Mouse (Mus musculus) left cerebral cortex, postnatal 36 days (tissue): ENCODE data around the gene Orm1. TPM values are rescaled to one million over a fixed set of nuclear protein-coding genes. Genes with fewer than 3 reads are reported as not detected.

ENCODE experiments used
- DNase-seq, 2 experiments: peaks; one replicate each; pipeline ENCODE4 v3.0.0; 2021 to 2022; ENCODE audit warnings: low spot score in 2 of 2, mixed read lengths in 1 of 2
- intact Hi-C: fragments of 180-260 bp; cut with DNase I; formaldehyde crosslinking; loops from one replicate; pipeline ENCODE4 v1.15.1; 2025
- total RNA-seq, 2 experiments: library from RNA; stranded (reverse); gene quantifications; 2 replicates each; pipeline ENCODE4 v1.2.3; 2021

Orm1 gene
- total RNA-seq, 2 experiments from 2014 or later: not detected

DNA sequence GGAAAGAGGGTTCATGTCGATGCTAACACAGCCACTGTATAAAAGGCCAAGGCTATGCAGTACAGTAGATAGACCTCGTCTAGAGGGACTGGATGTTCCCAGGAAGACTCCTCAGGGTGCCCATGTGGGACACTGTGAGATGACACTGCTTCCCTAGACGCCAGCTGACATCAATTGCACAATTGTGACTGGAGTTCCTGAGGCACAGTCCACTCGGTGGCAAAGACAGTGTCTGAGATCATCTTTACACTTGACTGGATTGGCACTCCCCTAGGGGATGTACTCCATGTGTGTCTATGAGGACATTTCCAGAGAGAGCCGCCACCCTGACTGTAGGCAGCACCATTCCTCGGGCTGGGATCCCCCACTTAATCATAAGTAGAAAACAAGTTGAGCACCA lies 4.2 kb downstream of the Orm1 start:
- intact Hi-C loops: no loop called here
- no peak for DNase-seq

DNA sequence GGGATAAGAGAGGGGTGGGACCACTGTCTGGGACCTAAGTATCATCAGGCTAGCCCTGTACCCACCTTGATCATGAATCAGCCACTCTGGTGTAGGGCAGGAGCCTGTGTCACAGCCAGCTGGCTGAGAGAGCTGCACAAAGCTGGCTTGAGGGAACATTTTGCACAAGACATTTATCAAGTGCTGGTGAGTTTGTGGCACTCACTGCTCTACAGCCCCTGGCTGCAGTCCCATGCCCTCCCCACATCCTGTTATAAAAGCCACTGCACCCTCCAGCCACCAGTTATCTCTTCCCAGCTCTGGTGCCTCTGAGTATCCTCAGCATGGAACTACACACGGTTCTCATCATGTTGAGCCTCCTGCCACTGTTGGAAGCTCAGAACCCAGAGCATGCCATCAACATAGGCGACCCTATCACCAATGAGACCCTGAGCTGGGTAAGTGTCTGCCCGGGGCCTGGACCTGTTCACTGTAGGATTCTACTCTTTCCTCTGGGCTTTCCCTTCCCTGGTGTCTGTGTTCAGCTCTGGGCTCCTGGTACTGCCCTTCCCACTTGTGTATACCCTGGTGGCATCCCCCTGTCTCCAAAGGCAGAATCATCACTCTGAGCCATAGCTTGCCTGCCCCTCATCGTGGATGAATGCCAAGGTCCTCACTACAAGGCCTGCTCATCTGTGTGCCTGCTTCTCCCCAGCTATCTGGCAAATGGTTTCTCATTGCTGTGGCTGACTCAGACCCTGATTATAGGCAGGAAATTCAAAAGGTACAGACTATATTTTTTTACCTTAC lies 11.7 kb downstream of the Orm1 start, which contains the start of gene Orm3:
Gene Orm3 (plus strand): TSS at position 286 of the 789 bp plus-strand sequence.
- no peak for DNase-seq
- intact Hi-C loops: no loop called here

DNA sequence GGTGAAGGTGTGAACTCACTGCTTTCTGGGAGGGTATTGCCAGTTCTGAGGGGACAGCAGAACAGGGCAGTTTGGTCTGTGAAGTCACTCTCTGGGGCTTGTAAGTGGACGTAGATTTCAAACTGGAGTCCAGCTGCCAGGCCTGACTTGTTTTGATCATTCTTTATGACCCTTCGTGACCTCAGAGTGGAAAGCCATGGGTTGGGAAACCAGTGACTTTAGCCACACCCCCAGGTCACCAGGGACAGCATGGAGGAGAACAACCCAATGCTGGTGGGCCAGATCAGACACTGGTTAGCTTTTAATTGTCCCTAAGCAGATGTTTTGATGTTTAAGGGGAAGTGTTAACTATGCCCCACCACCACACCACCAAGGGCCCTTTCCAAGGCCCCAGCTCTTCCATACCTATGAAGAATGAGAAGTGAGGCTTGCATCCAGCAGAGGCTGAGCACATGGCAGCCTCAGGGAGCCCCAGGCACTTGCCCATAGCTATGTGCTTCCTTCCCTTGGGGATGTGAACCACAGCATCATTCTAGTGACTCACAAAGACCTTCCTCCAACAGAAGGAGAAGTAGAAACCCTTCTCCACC lies 12.7 kb downstream of the Orm1 start:
- intact Hi-C loops: no loop called here
- DNase-seq: no peak

DNA sequence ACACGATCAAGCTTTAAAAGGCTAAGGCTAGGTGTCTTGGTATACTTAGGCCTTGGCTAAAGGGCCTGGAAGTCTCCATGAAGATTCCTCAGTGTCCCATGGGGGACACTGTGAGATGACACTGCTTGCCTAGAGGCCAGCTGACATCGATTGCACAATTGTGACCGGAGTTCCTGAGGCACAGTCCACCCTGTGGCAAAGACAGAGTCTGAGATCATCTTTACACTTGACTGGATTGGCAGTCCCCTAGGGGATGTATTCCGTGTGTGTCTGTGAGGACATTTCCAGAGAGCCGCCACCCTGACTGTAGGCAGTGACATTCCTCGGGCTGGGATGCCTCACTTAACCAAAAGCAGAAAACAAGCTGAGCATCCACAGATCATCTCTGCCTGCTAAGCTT lies 15.5 kb downstream of the Orm1 start:
- DNase-seq: no peak
- intact Hi-C loops: no loop called here

DNA sequence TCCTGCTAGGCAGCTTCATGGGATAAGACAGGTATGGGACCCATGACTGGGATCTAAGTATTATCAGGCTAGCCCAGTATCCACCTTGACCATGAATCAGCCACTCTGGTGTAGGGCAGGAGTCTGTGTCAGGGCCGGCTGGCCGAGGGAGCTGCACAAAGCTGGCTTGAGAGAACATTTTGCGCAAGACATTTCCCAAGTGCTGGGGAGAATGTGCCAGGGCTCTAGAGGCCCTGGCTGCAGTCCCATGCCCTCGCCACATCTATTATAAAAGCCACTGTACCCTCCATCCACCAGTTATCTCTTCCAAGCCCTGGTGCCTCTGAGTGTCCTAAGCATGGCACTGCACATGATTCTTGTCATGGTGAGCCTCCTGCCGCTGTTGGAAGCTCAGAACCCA lies 17.8 kb downstream of the Orm1 start, which contains the start of gene Orm2:
Gene Orm2 (plus strand): TSS at position 300 of the 400 bp plus-strand sequence.
- intact Hi-C loops: no loop called here
- DNase-seq: no peak

DNA sequence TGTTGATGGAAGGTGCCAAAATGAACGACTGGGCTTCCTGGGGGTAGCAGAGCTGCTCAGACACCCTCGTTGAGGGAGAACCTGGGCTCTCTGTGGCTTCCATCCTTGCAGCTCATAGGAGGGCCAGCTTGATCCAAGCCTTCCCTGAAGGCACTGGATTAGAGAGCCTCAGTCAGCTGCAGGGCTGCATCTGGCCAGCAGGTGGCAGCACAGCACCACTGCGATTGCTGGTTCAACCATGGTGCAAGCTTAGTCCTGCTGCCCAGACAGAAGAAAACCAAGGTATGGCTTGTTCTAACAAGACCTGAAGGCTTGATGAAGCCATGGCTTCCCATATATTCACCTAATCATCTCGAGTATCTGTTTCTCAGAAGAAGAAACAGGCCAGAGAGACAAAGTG lies 24.2 kb downstream of the Orm1 start:
- intact Hi-C loops: loop anchor here (2.0 to 5.0 kb wide), 3 partner anchors 40 to 1124 kb away; no protein-coding TSS in a partner anchor
- peak; percentile 74 to 85 for DNase-seq

DNA sequence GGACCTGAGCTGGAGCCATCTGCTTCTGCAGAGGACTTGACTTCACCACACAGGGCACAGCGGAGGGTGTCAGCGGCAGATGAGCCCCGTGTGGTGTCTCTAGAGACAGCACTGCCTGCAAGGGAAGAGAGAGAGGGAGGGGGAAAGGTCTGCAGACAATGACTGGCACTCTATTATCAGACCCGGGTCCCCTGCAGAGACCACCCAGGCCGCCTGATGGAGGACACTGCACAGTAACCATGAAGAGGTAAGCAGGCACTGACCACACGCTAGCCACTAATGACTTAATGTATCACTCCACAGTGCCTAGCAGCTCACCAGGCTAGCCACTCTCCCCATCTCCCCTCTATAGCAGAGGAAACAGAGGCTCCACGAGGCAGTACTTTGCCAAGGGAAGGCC lies 26.5 kb downstream of the Orm1 start:
- DNase-seq: no peak
- intact Hi-C loops: no loop called here

DNA sequence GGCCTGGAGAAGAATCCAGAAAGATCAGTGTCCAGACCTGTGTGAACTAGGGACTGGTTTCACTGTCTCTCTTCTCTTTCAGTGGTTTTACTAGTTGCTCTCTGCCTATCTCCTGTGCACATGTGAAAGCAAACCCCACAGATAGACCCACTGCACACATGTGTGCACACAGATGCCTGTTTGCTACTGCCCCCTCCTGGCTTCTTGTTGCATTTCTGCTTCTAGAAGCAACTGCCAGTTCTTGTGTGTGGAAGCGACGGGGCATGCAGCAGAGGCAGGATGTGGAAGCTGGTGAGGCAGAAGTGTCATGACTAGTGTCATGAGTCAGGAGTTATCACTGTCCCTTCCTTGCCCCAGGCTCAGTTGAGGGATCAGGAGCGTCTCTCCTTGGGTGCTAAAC lies 27.5 kb downstream of the Orm1 start:
- intact Hi-C loops: no loop called here
- no peak for DNase-seq

DNA sequence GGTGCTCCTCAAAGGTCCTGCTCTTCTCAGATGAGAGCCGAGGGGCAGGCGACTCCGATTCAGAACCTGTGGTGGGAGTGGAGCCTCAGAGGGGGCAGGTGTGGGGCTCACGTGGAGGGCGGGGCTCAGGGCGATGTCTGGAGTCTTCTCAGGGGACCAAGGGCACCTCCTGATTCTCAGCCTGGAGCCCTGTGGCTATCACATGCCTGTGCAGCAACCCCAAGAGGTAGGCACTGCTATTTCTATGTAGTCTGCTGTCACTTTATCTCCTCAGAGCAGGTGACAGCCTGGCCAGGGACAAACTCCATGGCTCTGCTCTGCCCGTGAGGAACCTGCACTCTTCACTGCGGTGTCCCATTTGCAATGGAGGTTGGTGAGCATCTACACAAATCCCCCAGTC lies 29.0 kb downstream of the Orm1 start:
- intact Hi-C loops: no loop called here
- no peak for DNase-seq

DNA sequence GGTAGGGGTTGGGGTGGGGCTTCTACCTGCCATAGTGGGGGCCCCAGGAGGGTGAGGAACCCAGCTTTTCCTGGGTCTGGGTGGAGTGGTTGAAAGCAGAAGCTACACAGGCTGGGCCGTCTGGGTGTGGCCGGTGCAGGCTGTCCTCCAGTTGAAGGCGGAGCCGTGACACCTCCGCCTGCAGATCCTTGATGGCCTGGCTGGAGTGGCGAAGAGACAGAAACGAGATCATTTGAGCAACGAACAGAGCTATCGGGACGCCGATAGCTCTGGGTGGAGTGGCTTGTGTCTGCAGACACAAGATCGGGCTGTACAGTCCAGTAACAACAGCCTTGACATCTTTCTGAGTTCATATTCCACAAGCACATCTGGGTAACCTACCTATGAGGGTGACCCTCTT lies 30.0 kb downstream of the Orm1 start:
- intact Hi-C loops: loop anchor here (2.0 kb wide), 1 partner anchor 24 kb away; no protein-coding TSS in a partner anchor

DNA sequence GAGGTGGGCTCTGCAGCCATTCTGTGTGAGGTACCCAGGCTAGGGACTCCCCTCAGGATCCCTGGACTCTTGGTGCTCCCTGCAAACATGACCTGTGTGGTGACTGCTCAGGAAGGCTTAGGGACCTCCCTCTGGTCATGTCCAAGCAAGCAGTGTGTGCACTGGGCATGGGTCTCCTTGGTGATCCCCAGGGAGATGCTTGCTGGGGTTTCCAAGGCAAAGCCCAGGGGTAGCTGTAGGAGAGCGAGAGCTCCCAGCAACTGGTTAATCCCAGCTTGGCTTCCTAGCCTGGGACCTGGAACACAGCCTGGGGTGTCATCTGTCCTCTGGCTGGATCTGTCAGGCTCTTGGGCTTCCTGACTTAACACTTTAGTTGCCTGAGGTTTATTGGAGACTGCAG lies 31.0 kb downstream of the Orm1 start:
- intact Hi-C loops: loop anchor here (2.0 kb wide), 1 partner anchor 23 kb away; no protein-coding TSS in a partner anchor
- no peak for DNase-seq

More for the DNA sequence above, 30.0 kb downstream of the Orm1 start:
- no peak for DNase-seq

DNA sequence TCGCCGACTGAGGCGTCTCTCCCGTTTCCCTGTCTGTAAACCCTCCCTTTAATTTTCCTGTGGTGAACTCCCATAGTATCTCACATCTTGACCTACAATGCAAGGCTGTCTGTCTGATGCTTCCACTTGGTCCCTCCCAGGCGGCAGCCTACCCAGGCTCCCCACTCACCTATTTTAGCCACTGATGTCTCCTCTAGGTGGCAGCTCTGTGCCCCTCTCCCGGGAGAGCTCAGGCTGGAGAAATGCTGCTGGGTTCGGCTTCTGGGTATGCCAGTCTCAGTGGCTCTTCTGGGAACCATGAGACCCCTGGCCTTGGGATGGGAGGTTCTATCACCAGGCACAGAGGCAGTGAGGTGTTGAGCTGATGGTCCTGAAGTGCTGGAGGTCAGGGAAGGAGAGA lies 33.1 kb downstream of the Orm1 start:
- no peak for DNase-seq
- intact Hi-C loops: no loop called here

DNA sequence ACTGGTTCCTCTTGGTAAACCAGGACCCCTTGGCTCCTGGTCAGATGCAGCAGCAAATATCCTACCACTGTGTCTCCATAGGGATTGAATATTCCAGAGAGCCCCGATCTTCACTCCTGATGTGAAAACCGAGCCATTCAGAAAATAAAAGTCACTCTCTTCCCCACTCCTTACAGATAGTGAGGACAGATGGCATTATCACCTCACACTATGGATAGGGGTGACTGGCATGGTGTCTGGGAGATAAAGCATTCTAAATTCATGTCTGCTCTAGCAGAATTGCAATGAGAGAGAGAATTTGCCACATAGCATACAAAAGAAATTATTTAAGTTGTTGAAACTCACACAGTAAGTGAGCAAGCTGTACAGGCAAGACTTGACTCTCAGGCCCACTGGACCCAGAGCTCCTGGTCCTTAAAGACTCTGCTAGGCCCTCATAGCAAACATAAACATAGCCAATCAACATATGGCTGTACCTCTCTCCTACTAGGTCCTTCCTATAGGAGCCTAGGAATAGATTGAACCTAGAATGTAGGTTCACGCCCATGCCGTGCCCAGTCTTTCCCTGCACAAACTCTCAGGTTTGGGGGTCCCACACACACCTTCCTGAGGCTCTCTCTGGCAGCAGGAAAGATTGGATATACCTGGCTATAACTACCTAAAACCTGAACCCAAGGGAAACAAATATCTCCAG lies 38.5 kb downstream of the Orm1 start:
- intact Hi-C loops: no loop called here
- no peak for DNase-seq

DNA sequence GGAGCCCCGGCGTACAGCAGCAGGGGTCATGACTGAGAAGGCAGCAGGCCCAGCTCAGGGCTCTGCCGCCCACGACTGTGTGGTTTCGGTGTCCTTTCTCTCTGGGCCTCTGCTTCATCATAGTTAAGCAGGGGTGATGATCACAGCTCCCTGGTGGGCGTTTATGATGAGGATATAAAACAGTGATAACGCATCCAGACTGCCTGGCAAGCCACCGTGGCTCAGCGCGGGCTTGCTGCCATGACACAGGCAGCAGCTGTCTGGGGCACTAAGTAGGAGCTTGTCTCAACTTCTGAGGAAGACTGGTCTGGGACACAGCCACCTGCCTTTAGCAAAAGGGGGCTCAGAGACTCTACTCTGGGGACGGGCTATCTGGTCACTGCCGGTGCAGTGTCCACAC lies 39.1 kb downstream of the Orm1 start:
- intact Hi-C loops: no loop called here
- no peak for DNase-seq

DNA sequence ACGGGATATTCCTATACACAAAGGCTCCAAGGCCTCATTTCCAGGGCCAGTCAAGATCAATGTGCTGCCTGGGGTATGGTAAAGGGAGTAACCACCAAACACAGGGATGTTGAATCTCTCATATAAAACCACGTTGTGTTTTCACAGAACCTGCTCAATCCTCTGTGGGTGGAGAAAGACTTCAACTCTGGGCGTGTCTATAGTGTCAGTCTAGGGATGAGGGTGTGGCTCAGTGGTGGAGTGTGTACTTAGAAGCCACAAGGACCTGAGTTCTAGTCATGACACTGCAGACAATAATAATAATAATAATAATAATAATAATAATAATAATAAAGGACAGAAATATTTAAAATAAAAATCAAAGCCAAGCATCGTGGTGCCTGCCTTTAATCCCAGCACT lies 39.9 kb downstream of the Orm1 start:
- DNase-seq: no peak
- intact Hi-C loops: no loop called here

DNA sequence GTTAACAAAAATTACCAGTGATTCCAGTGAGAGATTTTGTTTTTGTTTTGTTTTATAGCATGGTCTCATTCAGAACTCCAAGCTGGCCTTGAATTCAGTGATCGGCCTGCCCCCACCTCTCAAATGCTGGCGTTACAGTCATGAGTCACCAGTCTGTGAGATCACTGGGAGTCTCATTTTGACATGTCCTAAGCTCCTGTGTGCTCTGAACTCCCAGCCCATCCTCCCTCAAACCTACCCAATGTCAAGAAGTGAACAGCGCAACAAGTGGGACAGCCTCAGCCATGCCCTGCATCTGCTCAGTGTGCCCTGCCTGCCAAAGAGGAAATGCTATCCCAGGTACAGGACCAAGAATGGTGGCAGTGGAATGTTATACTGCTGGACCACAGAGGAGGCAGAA lies 40.9 kb downstream of the Orm1 start:
- intact Hi-C loops: no loop called here
- no peak for DNase-seq

DNA sequence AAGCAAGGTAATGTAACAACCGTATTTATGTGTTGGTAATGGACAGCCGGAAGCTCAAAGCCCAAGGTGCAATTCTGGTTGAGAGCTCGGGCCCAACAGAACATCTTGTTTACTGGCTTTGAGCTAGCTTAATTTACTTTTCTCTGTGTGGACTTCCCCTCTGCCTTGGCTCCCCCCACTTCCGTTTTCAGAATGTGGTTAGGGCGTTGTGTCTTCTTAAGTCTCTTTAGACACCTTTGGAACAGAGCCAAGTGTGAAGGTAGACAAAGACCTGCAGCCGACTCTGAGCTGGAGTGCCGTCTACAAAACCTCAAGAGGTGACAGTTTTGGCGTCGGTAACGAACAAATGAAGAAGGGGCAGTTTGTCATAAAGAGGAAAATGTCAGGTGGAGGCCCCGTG lies 41.4 kb downstream of the Orm1 start:
- intact Hi-C loops: no loop called here
- DNase-seq: no peak

DNA sequence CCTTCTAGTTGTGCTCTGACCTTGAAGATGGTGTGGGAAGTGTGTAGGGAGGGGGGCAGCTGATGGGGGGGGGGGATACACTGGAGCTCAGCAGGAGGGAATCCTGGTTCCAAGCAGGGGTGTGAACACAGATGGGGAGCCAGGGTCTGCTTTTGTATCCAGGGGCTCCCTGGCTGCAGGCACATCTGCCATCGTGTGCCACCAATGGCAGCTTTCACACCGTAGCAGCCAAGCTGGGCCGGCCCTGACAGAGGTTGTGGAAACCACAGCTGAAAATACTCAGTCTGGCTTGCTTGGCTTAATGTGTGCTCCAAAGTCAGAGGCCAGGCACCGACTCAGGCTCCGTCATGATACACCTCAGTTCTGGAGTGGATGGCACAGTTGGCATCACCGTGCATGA lies 43.7 kb downstream of the Orm1 start:
- DNase-seq: no peak
- intact Hi-C loops: no loop called here

DNA sequence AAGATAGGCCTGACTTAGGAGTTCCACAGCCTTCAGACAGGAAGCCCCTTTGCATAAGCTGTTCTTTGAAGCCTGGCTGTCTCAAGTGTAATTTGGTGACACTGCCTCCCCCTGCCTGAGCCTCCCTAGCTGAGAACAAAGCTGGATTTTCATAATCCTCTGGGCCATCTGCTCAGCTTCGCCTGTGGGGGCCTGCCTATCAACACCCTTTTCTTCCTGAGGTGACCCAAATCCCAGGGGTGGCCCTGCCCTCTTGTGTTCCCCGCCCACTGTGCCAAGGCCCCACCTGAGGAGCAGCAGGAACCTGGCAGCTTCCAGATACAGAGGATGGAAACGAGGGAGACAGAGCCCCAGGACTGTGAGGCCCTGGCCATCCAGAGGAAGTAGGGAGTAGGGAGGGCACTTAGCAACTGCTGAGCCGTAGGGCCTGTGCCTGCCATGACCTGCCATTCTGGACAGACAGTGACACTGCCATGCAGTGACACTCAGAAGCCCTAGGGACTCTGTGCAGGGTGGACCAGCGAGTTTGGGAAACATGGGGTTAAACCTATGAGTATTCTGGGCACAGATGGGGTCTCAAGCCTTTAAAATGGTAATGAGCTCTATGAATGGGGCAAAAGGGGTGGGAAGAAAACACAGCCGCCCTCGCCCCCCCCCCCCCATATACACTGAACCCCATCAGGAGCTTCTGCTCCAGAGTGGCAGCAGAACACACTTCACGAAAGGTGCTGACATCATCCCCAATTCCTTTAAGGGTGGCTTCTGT lies 44.9 kb downstream of the Orm1 start:
- DNase-seq: no peak
- intact Hi-C loops: no loop called here
